Mouse (Mus musculus) C2C12 (cell line): ENCODE data around the gene Xpo4.

Source experiments
- CTCF ChIP-seq: IDR thresholded peaks from one replicate; pipeline ENCODE4 v1.5.1; 2011; ENCODE audit not compliant: control insufficient read depth, insufficient read depth, insufficient read length
- MAX ChIP-seq: IDR thresholded peaks from one replicate; pipeline ENCODE4 v1.6.1; 2011; ENCODE audit warnings: mild to moderate bottlenecking, control low read depth
- MYOD1 ChIP-seq: IDR thresholded peaks from one replicate; pipeline ENCODE4 v1.6.1; 2011; ENCODE audit warnings: low read depth; ENCODE audit not compliant: control insufficient read depth, insufficient read length
- USF1 ChIP-seq: IDR thresholded peaks from one replicate; pipeline ENCODE4 v1.6.1; 2011; ENCODE audit warnings: low read depth, mild to moderate bottlenecking, control low read depth, moderate library complexity

DNA sequence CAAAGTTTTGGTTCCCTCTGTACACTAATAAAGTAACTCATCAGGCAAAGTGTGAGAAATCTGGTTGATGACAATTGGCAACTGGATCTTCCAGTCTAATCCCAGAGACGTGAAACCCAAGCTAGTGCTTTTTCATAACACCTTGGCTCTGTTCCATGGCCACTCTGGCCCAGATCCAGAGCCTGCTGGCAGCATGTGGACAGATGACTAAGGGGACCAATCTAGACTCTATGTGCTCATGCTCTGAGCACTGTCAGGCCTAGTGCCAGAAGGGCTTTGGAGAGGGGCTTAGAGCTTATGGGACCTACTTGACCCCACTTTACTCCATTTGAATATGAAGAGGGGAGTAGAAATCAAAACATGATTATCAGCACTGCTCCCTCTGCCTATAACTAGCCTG, 57.7 kb downstream of the Xpo4 start:
- TF ChIP-seq USF1 (peak; percentile 28), CTCF (no peak), MAX (no peak), MYOD1 (peak; percentile 13)
